Mouse (Mus musculus) cerebellum, adult 2 months (tissue): ENCODE results near the gene Iqcd.

Experiments used
- CTCF ChIP-seq: fragments of 200-500 bp; IDR thresholded peaks from 2 replicates; pipeline ENCODE4 v1.5.1; 2011; ENCODE audit warnings: low read depth, mild to moderate bottlenecking, control low read depth, low read length, moderate library complexity, borderline replicate concordance; ENCODE audit not compliant: insufficient read depth
- POLR2A ChIP-seq: fragments of 200-500 bp; IDR thresholded peaks from 2 replicates; pipeline ENCODE4 v1.6.1; 2011; ENCODE audit warnings: low read length, control low read depth, borderline replicate concordance; ENCODE audit not compliant: insufficient read depth

- TF ChIP-seq CTCF (no peak), POLR2A (no peak)
These were observed 43.1 kb downstream of the Iqcd start for GRCm38 (mm10) chr5:120631892-120632291.
